Mouse (Mus musculus) embryo, embryonic 10 days (tissue): ENCODE measurements at regions not wholly inside any gene's neighbourhood (a gene's known extent, or its start where the extent isn't known, plus 50 kb on each side); places are given as distances from the start of the nearest gene placed in this dataset.

Experiments used
- DNase-seq: peaks from one replicate; pipeline ENCODE4 v3.0.0-alpha.2; 2015; ENCODE audit warnings: low spot score

DNA sequence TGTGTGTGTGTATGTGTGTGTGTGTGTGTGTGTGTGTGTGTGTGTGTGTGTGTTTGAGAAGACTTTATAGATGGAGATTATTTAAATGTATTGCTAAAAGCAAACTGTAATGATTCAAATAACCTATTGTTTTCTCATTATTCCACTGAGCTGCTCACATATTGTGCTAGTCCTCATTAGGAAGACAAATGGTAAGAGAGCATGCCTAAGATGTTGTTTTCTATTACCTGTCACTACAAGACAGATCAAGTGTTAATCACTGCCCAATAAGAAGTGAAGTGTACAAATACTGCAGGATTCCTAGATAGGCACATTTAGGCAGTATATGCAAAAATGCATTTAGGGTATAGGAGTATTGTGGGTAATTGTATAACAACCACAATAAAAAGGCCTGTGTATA is 653.8 kb upstream of the A730009L09Rik start:
- DNase-seq = peak; percentile 6
